Mouse (Mus musculus) limb, embryonic 12.5 days (tissue): ENCODE data around the gene Sypl. TPM values are rescaled to one million over a fixed set of nuclear protein-coding genes. Genes with fewer than 3 reads are reported as not detected.
A peak's percentile ranks its signal among the peaks of the same experiment; 100 is the strongest.

Experiments
- ATAC-seq: fragments of 200-750 bp; cut with Nextera tagmentation; 2 replicates; pipeline ENCODE4 v1.8.0; 2017; ENCODE audit warnings: low read depth, moderate TSS enrichment; ENCODE audit not compliant: insufficient number of reproducible peaks, insufficient read depth, low FRiP score, low TSS enrichment
- H3K27ac ChIP-seq: fragments of 300-500 bp; sonication (generic); 2 replicates; pipeline ENCODE4 v1.5.1; 2016; ENCODE audit warnings: mild to moderate bottlenecking, moderate library complexity
- H3K27me3 ChIP-seq: fragments of 300-500 bp; sonication (generic); 2 replicates; pipeline ENCODE4 v1.6.1; 2016; ENCODE audit warnings: mild to moderate bottlenecking, moderate library complexity
- H3K36me3 ChIP-seq: fragments of 300-500 bp; sonication (generic); 2 replicates; pipeline ENCODE4 v1.6.1; 2016; ENCODE audit warnings: mild to moderate bottlenecking, moderate library complexity
- H3K4me1 ChIP-seq: fragments of 300-500 bp; sonication (generic); replicated peaks from 2 replicates; pipeline ENCODE4 v1.6.1; 2016
- H3K4me2 ChIP-seq: fragments of 300-500 bp; sonication (generic); 2 replicates; pipeline ENCODE4 v1.6.1; 2016; ENCODE audit warnings: mild to moderate bottlenecking, moderate library complexity
- H3K4me3 ChIP-seq: fragments of 300-500 bp; sonication (generic); replicated peaks from 2 replicates; pipeline ENCODE4 v1.5.1; 2016; ENCODE audit warnings: mild to moderate bottlenecking
- H3K9ac ChIP-seq: fragments of 300-500 bp; sonication (generic); replicated peaks from 2 replicates; pipeline ENCODE4 v1.6.1; 2016; ENCODE audit warnings: mild to moderate bottlenecking, moderate library complexity
- H3K9me3 ChIP-seq: fragments of 300-500 bp; sonication (generic); 2 replicates; pipeline ENCODE4 v1.6.1; 2016; ENCODE audit warnings: mild to moderate bottlenecking, moderate library complexity
- WGBS: fragments of 180-500 bp; shearing (Covaris S2); methylation state at CpG from one replicate; pipeline ENCODE4 v1.1.7; 2016; 5-methylcytosine and 5-hydroxymethylcytosine counted together
- polyA plus RNA-seq: library from polyadenylated mRNA; unstranded; fragments of >200 nt; fragmentation: Nextera tagmentation; extraction: Ambion mirVana; gene quantifications from 2 replicates; pipeline ENCODE4 v1.2.1, GENCODE M21; 2016

Sypl gene
- polyA plus RNA-seq, 1 experiment from 2014 or later = 66.6 TPM

- no peak overlapping the region for H3K4me2 ChIP-seq
- no peak overlapping the region for H3K4me3 ChIP-seq
- no peak for ATAC-seq
- no peak overlapping the region for H3K9ac ChIP-seq
- H3K9me3 ChIP-seq = peaks cover 5% of the 10 kb centered on the region; the same call in 1 of the 2 replicates
- no peaks in the 10 kb centered on the region for H3K36me3 ChIP-seq
- 77% methylated on average over 6 of the region's 6 CpGs for WGBS
- H3K27me3 ChIP-seq = no peaks in the 10 kb centered on the region
- H3K27ac ChIP-seq = no peak overlapping the region
- peaks cover 10% of the 10 kb centered on the region; the same call in 1 of the 2 replicates for H3K4me1 ChIP-seq
Measured at GRCm38 (mm10) chr12:33020011-33020410, 66.3 kb downstream of the Sypl start.

GRCm38 (mm10) chr12:33021140-33021539 is 67.4 kb downstream of the Sypl start:
- Histone ChIP-seq H3K4me1 (peaks cover 10% of the 10 kb centered on the region; the same call in 1 of the 2 replicates), H3K9me3 (peaks cover 5% of the 10 kb centered on the region; the same call in 1 of the 2 replicates), H3K4me2 (no peak overlapping the region), H3K27ac (no peak overlapping the region), H3K36me3 (no peaks in the 10 kb centered on the region), H3K4me3 (no peak overlapping the region), H3K9ac (no peak overlapping the region), H3K27me3 (no peaks in the 10 kb centered on the region)
- ATAC-seq = no peak
- WGBS = 81% methylated on average over 9 of the region's 9 CpGs

GRCm38 (mm10) chr12:33021751-33022150 is 68.1 kb downstream of the Sypl start:
- Histone ChIP-seq H3K4me1 (peaks cover 7% of the 10 kb centered on the region; the same call in 1 of the 2 replicates), H3K9me3 (peaks cover 5% of the 10 kb centered on the region; the same call in 1 of the 2 replicates), H3K4me2 (no peak overlapping the region), H3K4me3 (no peak overlapping the region), H3K36me3 (no peaks in the 10 kb centered on the region), H3K9ac (no peak overlapping the region), H3K27me3 (0 out of 2 replicates have a peak, but pooled peaks cover 2% of the 10 kb centered on the region), H3K27ac (no peak overlapping the region)
- no peak for ATAC-seq
- WGBS = 87% methylated on average over 4 of the region's 4 CpGs

GRCm38 (mm10) chr12:33024524-33024923 is 70.8 kb downstream of the Sypl start:
- 0 out of 2 replicates have a peak, but pooled peaks cover 6% of the 10 kb centered on the region for H3K27me3 ChIP-seq
- no peaks in the 10 kb centered on the region for H3K36me3 ChIP-seq
- no peak overlapping the region for H3K4me2 ChIP-seq
- peaks cover 22% of the 10 kb centered on the region for H3K4me1 ChIP-seq
- no peak for ATAC-seq
- peaks cover 5% of the 10 kb centered on the region; the same call in 1 of the 2 replicates for H3K9me3 ChIP-seq
- no peak overlapping the region for H3K9ac ChIP-seq
- WGBS = 57% methylated on average over 6 of the region's 6 CpGs
- H3K4me3 ChIP-seq = no peak overlapping the region
- H3K27ac ChIP-seq = no peak overlapping the region

GRCm38 (mm10) chr12:33027093-33027492 is 73.4 kb downstream of the Sypl start:
- Histone ChIP-seq H3K36me3 (no peaks in the 10 kb centered on the region), H3K4me3 (no peak overlapping the region), H3K9me3 (peaks cover 5% of the 10 kb centered on the region; the same call in 1 of the 2 replicates), H3K27me3 (0 out of 2 replicates have a peak, but pooled peaks cover 6% of the 10 kb centered on the region), H3K4me2 (peak overlapping the region; percentile 47), H3K27ac (0 out of 2 replicates have a peak overlapping the region, but pooled peaks have one; percentile 9), H3K4me1 (peaks cover 24% of the 10 kb centered on the region), H3K9ac (no peak overlapping the region)
- ATAC-seq = peak; percentile 57; the same call in 1 of the 2 replicates
- WGBS = 2% methylated on average over 10 of the region's 10 CpGs

- H3K4me1 ChIP-seq = peaks cover 24% of the 10 kb centered on the region
- ATAC-seq = no peak
- H3K9me3 ChIP-seq = no peaks in the 10 kb centered on the region
- no peaks in the 10 kb centered on the region for H3K36me3 ChIP-seq
- H3K9ac ChIP-seq = no peak overlapping the region
- H3K4me2 ChIP-seq = no peak overlapping the region
- H3K27me3 ChIP-seq = 0 out of 2 replicates have a peak, but pooled peaks cover 6% of the 10 kb centered on the region
- no peak overlapping the region for H3K27ac ChIP-seq
- no peak overlapping the region for H3K4me3 ChIP-seq
- 41% methylated on average over 10 of the region's 10 CpGs for WGBS
Measured at GRCm38 (mm10) chr12:33028109-33028691, 74.5 kb downstream of the Sypl start.

- Histone ChIP-seq H3K27me3 (0 out of 2 replicates have a peak, but pooled peaks cover 6% of the 10 kb centered on the region), H3K36me3 (no peaks in the 10 kb centered on the region), H3K9me3 (no peaks in the 10 kb centered on the region), H3K9ac (no peak overlapping the region), H3K4me2 (no peak overlapping the region), H3K4me1 (peaks cover 24% of the 10 kb centered on the region), H3K4me3 (no peak overlapping the region), H3K27ac (no peak overlapping the region)
- no peak for ATAC-seq
- 49% methylated on average over 13 of the region's 13 CpGs for WGBS
Measured at GRCm38 (mm10) chr12:33028708-33029107, 75.0 kb downstream of the Sypl start.

Other genes starting within 250 kb of the Sypl start
- gene Nampt, start 134.3 kb upstream of the Sypl start, polyA plus RNA-seq = 23.4 and 26.7 TPM in 2 replicates
- 0.35 TPM in 1 of 2 replicates, not detected in the other for gene Cdhr3, start 139.0 kb downstream of the Sypl start, polyA plus RNA-seq
- 11.2 and 13.8 TPM in 2 replicates for gene Atxn7l1, start 193.8 kb downstream of the Sypl start, polyA plus RNA-seq